Mouse (Mus musculus): ENCODE data around the gene Ptdss2. TPM values are rescaled to one million over a fixed set of nuclear protein-coding genes. Genes with fewer than 3 reads are reported as not detected.

Ptdss2 gene
- polyA plus RNA-seq, 1 experiment from 2014 or later, result 65.6 TPM

DNA sequence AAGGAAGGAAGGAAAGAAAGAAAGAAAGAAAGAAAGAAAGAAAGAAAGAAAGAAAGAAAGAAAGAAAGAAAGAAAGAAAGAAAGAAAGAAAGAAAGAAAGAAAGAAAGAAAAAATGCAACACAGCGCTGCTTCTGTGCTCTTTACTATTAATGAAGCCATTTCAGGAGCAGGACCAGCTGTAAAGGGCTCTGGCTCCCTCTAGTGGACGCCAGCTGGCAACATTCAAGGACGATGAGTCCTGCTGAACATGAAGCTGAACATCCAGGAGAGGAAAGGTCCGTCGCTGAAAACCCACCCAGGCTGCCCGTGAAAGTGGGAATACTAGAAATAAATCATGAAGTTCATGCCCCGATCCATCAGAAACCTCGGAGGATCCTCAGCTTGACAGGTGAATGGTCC is 54.0 kb downstream of the Ptdss2 start:
- no peak overlapping the region for H3K9ac ChIP-seq (ENCODE audit: low read length)
- H3K27ac ChIP-seq (replicated peaks in 1 of 2; ENCODE audit: control insufficient read depth in 1 of 2, insufficient read depth in 1 of 2, low read depth in 2 of 2, low read length in 2 of 2), result no peak overlapping the region
- WGBS, result 3% methylated on average over 8 of the region's 8 CpGs
- no peaks in the 10 kb centered on the region for H3K36me3 ChIP-seq (ENCODE audit: control insufficient read depth, insufficient read depth, low read length)
- no peak overlapping the region for H3K4me2 ChIP-seq (ENCODE audit: low read length)
- peaks cover 5 to 6% of the 10 kb centered on the region in 2 experiments; a peak in 2 of 4 replicates for H3K4me1 ChIP-seq (ENCODE audit: control insufficient read depth in 2 of 2, insufficient read depth in 2 of 2, low read length in 2 of 2)
- peaks cover 10% of the 10 kb centered on the region; the same call in 1 of the 2 replicates for H3K27me3 ChIP-seq (ENCODE audit: control insufficient read depth, insufficient read depth, low read length)
- no peak overlapping the region for H3K4me3 ChIP-seq (ENCODE audit: control insufficient read depth in 1 of 2, insufficient read depth in 1 of 2, low read depth in 1 of 2, low read length in 2 of 2)
- no peaks in the 10 kb centered on the region for H3K9me3 ChIP-seq (ENCODE audit: control insufficient read depth, low read length)
- ATAC-seq (ENCODE audit: insufficient number of reproducible peaks, insufficient read depth, low FRiP score, low read depth), result no peak

DNA sequence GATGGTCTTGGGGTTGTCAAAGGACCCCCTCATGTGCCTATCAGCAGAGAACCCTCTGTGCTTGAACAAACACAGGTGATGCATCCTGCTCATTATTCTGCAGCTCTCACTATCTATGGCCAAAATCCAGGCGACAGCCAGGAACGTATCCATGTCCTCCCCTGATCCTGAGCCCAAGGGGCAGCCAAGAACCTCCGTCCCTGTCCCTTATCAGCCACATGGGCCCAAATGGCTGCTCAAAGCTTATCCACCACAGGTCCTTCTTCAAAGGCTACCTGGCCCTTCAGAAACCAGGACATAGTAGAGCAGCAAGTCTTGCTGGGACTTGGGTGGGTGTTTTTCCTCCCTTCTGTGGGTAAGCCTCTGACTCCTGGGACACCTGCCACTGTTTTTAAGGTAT is 66.0 kb downstream of the Ptdss2 start:
- no peak for ATAC-seq (ENCODE audit: insufficient number of reproducible peaks, insufficient read depth, low FRiP score, low read depth)
- Histone ChIP-seq H3K9me3 (ENCODE audit: control insufficient read depth, low read length) (no peaks in the 10 kb centered on the region), H3K27ac (replicated peaks in 1 of 2; ENCODE audit: control insufficient read depth in 1 of 2, insufficient read depth in 1 of 2, low read depth in 2 of 2, low read length in 2 of 2) (no peak overlapping the region), H3K36me3 (ENCODE audit: control insufficient read depth, insufficient read depth, low read length) (peaks cover 37% of the 10 kb centered on the region), H3K4me1 (ENCODE audit: control insufficient read depth in 2 of 2, insufficient read depth in 2 of 2, low read length in 2 of 2) (peaks cover 4 to 14% of the 10 kb centered on the region in 2 experiments; a peak in 3 of 4 replicates), H3K27me3 (ENCODE audit: control insufficient read depth, insufficient read depth, low read length) (no peaks in the 10 kb centered on the region), H3K9ac (ENCODE audit: low read length) (no peak overlapping the region), H3K4me3 (ENCODE audit: control insufficient read depth in 1 of 2, insufficient read depth in 1 of 2, low read depth in 1 of 2, low read length in 2 of 2) (no peak overlapping the region), H3K4me2 (ENCODE audit: low read length) (no peak overlapping the region)
- WGBS, result 60% methylated on average over 3 of the region's 3 CpGs

GRCm38 (mm10) chr7:141188733-141189132 is 66.6 kb downstream of the Ptdss2 start:
- H3K4me2 ChIP-seq (ENCODE audit: low read length), result no peak overlapping the region
- peaks cover 37% of the 10 kb centered on the region for H3K36me3 ChIP-seq (ENCODE audit: control insufficient read depth, insufficient read depth, low read length)
- H3K27ac ChIP-seq (replicated peaks in 1 of 2; ENCODE audit: control insufficient read depth in 1 of 2, insufficient read depth in 1 of 2, low read depth in 2 of 2, low read length in 2 of 2), result no peak overlapping the region
- peaks cover 4 to 14% of the 10 kb centered on the region in 2 experiments; a peak in 3 of 4 replicates for H3K4me1 ChIP-seq (ENCODE audit: control insufficient read depth in 2 of 2, insufficient read depth in 2 of 2, low read length in 2 of 2)
- H3K9ac ChIP-seq (ENCODE audit: low read length), result no peak overlapping the region
- 86% methylated on average over 3 of the region's 3 CpGs for WGBS
- H3K27me3 ChIP-seq (ENCODE audit: control insufficient read depth, insufficient read depth, low read length), result no peaks in the 10 kb centered on the region
- no peaks in the 10 kb centered on the region for H3K9me3 ChIP-seq (ENCODE audit: control insufficient read depth, low read length)
- H3K4me3 ChIP-seq (ENCODE audit: control insufficient read depth in 1 of 2, insufficient read depth in 1 of 2, low read depth in 1 of 2, low read length in 2 of 2), result no peak overlapping the region
- ATAC-seq (ENCODE audit: insufficient number of reproducible peaks, insufficient read depth, low FRiP score, low read depth), result no peak

DNA sequence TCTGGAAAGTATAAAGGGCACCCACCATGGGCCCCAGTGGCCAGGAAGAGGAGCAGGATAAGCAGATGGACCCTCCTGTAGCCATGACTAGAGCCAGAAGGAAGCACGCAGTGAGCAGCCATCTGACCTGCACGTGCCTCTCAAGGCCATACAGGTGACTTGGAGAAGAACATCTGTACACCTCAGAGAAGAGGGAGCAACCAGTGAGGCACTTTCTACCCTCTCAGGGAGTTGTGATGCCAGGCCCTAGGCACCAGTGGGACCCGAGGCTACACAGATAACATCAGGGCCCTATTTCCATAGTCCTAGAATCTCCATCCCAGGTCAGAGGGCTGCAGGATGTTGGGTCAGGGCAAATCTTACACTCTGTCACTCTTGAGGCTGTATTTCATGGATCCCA is 68.0 kb downstream of the Ptdss2 start:
- no peak for ATAC-seq (ENCODE audit: insufficient number of reproducible peaks, insufficient read depth, low FRiP score, low read depth)
- no peak overlapping the region for H3K4me2 ChIP-seq (ENCODE audit: low read length)
- peaks cover 37% of the 10 kb centered on the region for H3K36me3 ChIP-seq (ENCODE audit: control insufficient read depth, insufficient read depth, low read length)
- H3K4me3 ChIP-seq (ENCODE audit: control insufficient read depth in 1 of 2, insufficient read depth in 1 of 2, low read depth in 1 of 2, low read length in 2 of 2), result no peak overlapping the region
- no peaks in the 10 kb centered on the region for H3K9me3 ChIP-seq (ENCODE audit: control insufficient read depth, low read length)
- no peaks in the 10 kb centered on the region for H3K27me3 ChIP-seq (ENCODE audit: control insufficient read depth, insufficient read depth, low read length)
- H3K9ac ChIP-seq (ENCODE audit: low read length), result no peak overlapping the region
- WGBS, result 84% methylated on average over 3 of the region's 3 CpGs
- H3K27ac ChIP-seq (replicated peaks in 1 of 2; ENCODE audit: control insufficient read depth in 1 of 2, insufficient read depth in 1 of 2, low read depth in 2 of 2, low read length in 2 of 2), result no peak overlapping the region
- H3K4me1 ChIP-seq (ENCODE audit: control insufficient read depth in 2 of 2, insufficient read depth in 2 of 2, low read length in 2 of 2), result peaks cover 6 to 17% of the 10 kb centered on the region in 2 experiments; a peak in 3 of 4 replicates

GRCm38 (mm10) chr7:141191036-141191435 is 68.9 kb downstream of the Ptdss2 start:
- peaks cover 37% of the 10 kb centered on the region for H3K36me3 ChIP-seq (ENCODE audit: control insufficient read depth, insufficient read depth, low read length)
- WGBS, result 81% methylated on average over 14 of the region's 14 CpGs
- peaks cover 6 to 18% of the 10 kb centered on the region in 2 experiments; a peak in 3 of 4 replicates for H3K4me1 ChIP-seq (ENCODE audit: control insufficient read depth in 2 of 2, insufficient read depth in 2 of 2, low read length in 2 of 2)
- H3K27me3 ChIP-seq (ENCODE audit: control insufficient read depth, insufficient read depth, low read length), result no peaks in the 10 kb centered on the region
- no peak overlapping the region for H3K9ac ChIP-seq (ENCODE audit: low read length)
- ATAC-seq (ENCODE audit: insufficient number of reproducible peaks, insufficient read depth, low FRiP score, low read depth), result no peak
- no peak overlapping the region for H3K27ac ChIP-seq (replicated peaks in 1 of 2; ENCODE audit: control insufficient read depth in 1 of 2, insufficient read depth in 1 of 2, low read depth in 2 of 2, low read length in 2 of 2)
- no peak overlapping the region for H3K4me3 ChIP-seq (ENCODE audit: control insufficient read depth in 1 of 2, insufficient read depth in 1 of 2, low read depth in 1 of 2, low read length in 2 of 2)
- no peaks in the 10 kb centered on the region for H3K9me3 ChIP-seq (ENCODE audit: control insufficient read depth, low read length)
- no peak overlapping the region for H3K4me2 ChIP-seq (ENCODE audit: low read length)

GRCm38 (mm10) chr7:141191796-141192685 is 69.9 kb downstream of the Ptdss2 start:
- peaks cover 6 to 18% of the 10 kb centered on the region in 2 experiments; a peak in 3 of 4 replicates for H3K4me1 ChIP-seq (ENCODE audit: control insufficient read depth in 2 of 2, insufficient read depth in 2 of 2, low read length in 2 of 2)
- peak overlapping the region in 1 of 2 experiments; percentile 83; a peak in 1 of 4 replicates for H3K4me3 ChIP-seq (ENCODE audit: control insufficient read depth in 1 of 2, insufficient read depth in 1 of 2, low read depth in 1 of 2, low read length in 2 of 2)
- no peaks in the 10 kb centered on the region for H3K9me3 ChIP-seq (ENCODE audit: control insufficient read depth, low read length)
- ATAC-seq (ENCODE audit: insufficient number of reproducible peaks, insufficient read depth, low FRiP score, low read depth), result no peak
- H3K27ac ChIP-seq (replicated peaks in 1 of 2; ENCODE audit: control insufficient read depth in 1 of 2, insufficient read depth in 1 of 2, low read depth in 2 of 2, low read length in 2 of 2), result no peak overlapping the region
- peak overlapping the region; percentile 97; the same call in 1 of the 2 replicates for H3K9ac ChIP-seq (ENCODE audit: low read length)
- no peaks in the 10 kb centered on the region for H3K27me3 ChIP-seq (ENCODE audit: control insufficient read depth, insufficient read depth, low read length)
- H3K36me3 ChIP-seq (ENCODE audit: control insufficient read depth, insufficient read depth, low read length), result peaks cover 37% of the 10 kb centered on the region
- H3K4me2 ChIP-seq (ENCODE audit: low read length), result peak overlapping the region; percentile 100
- 88% methylated on average over 24 of the region's 24 CpGs for WGBS

GRCm38 (mm10) chr7:141192776-141193347 is 70.7 kb downstream of the Ptdss2 start:
- Histone ChIP-seq H3K4me1 (ENCODE audit: control insufficient read depth in 2 of 2, insufficient read depth in 2 of 2, low read length in 2 of 2) (peaks cover 6 to 18% of the 10 kb centered on the region in 2 experiments; a peak in 3 of 4 replicates), H3K36me3 (ENCODE audit: control insufficient read depth, insufficient read depth, low read length) (peaks cover 37% of the 10 kb centered on the region), H3K9ac (ENCODE audit: low read length) (peak overlapping the region; percentile 97), H3K4me2 (ENCODE audit: low read length) (peak overlapping the region; percentile 100), H3K4me3 (ENCODE audit: control insufficient read depth in 1 of 2, insufficient read depth in 1 of 2, low read depth in 1 of 2, low read length in 2 of 2) (peak overlapping the region; percentile 75 to 83), H3K9me3 (ENCODE audit: control insufficient read depth, low read length) (no peaks in the 10 kb centered on the region), H3K27me3 (ENCODE audit: control insufficient read depth, insufficient read depth, low read length) (no peaks in the 10 kb centered on the region), H3K27ac (replicated peaks in 1 of 2; ENCODE audit: control insufficient read depth in 1 of 2, insufficient read depth in 1 of 2, low read depth in 2 of 2, low read length in 2 of 2) (peak overlapping the region in 1 of 2 experiments; percentile 82; a peak in 3 of 4 replicates)
- no peak for ATAC-seq (ENCODE audit: insufficient number of reproducible peaks, insufficient read depth, low FRiP score, low read depth)
- WGBS, result 32% methylated on average over 12 of the region's 12 CpGs
